Comparison of ENCODE assay signal across 13 mouse cellular contexts in the genomic region with DNA sequence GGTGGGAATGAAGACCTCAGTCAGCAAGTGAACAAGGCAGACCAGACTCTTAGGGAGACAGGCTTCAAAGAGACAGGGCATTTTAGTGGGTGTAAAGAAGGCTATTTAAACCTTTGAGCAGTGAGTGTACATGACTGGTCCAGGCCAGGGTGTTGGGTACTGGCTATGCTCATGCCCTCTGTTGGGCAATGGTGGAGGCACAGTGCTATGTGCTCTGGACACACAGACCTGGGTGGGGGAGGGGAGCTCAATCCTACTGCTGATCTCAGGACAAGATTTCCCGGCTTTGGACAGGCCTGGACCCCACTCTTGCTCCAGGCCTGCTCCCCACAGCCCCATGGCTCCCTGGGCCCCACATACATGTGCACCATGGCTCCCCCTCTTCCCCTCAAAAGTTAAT.
A peak's percentile ranks its signal among the peaks of the same experiment; 100 is the strongest.
DNase-seq lines count a peak whose midpoint lies in the region; ATAC-seq and TF ChIP-seq lines count a peak whose summit lies in the region.
"Had no signal": no experiment of that assay in that cellular context is flagged by ENCODE, and none has a peak within 500 bp of the region (broad histone marks: within the 10 kb centered on the region; RNA-seq: fewer than 3 reads in every experiment).

No protein-coding gene starts in this region.

- no peaks in the 10 kb centered on the region for H3K27me3 ChIP-seq in forebrain, postnatal 0 days (ENCODE audit: insufficient read depth, low read length)
- H3K27me3 ChIP-seq: liver, embryonic 15.5 days had no signal

- DNase-seq in cerebellum, postnatal 10 days: peak; percentile 47 to 55
- DNase-seq in cerebellum, adult 11-12 months: no peak
- peak; percentile 13 for DNase-seq in layer of hippocampus, adult 11-12 months (ENCODE audit: low spot score)
- DNase-seq in layer of hippocampus, adult 8-10 months (ENCODE audit: low spot score in 2 of 2): no peak
- peak; percentile 3 for DNase-seq in NIH3T3 (ENCODE audit: low read depth)
- no peak for DNase-seq in forebrain, postnatal 0 days
- no peak for DNase-seq in right cerebral cortex, postnatal 25 days
- DNase-seq in frontal cortex, postnatal 10 days (ENCODE audit: low spot score in 2 of 2): no peak
- DNase-seq: heart, postnatal 36 days; kidney, adult 9 months; thymus, adult 2 months had no signal

- H3K27ac ChIP-seq in forebrain, postnatal 0 days (ENCODE audit: low read depth, low read length): no peak overlapping the region
- H3K27ac ChIP-seq: liver, embryonic 15.5 days had no signal

- 0 out of 2 replicates have a peak, but pooled peaks cover 3% of the 10 kb centered on the region for H3K4me1 ChIP-seq in forebrain, postnatal 0 days (ENCODE audit: insufficient read depth)
- H3K4me1 ChIP-seq: liver, embryonic 15.5 days had no signal

- WGBS in forebrain, postnatal 0 days: 39% methylated on average over 1 of the region's 1 CpGs

- no peak overlapping the region for H3K4me3 ChIP-seq in forebrain, postnatal 0 days (ENCODE audit: low read depth, low read length)
- H3K4me3 ChIP-seq: liver, embryonic 15.5 days had no signal

- TF ChIP-seq CTCF in forebrain, postnatal 0 days (IDR thresholded peaks at IDR 0.05; ENCODE audit: low read depth): peak; percentile 29; the same call in 1 of the 2 replicates

- no peaks in the 10 kb centered on the region for H3K9me3 ChIP-seq in forebrain, postnatal 0 days (ENCODE audit: low read length)
- H3K9me3 ChIP-seq: liver, embryonic 15.5 days had no signal

- H3K4me2 ChIP-seq in forebrain, postnatal 0 days (ENCODE audit: low read depth): no peak overlapping the region
- H3K4me2 ChIP-seq: liver, embryonic 15.5 days had no signal

- H3K36me3 ChIP-seq in forebrain, postnatal 0 days (ENCODE audit: insufficient read depth): no peaks in the 10 kb centered on the region
- H3K36me3 ChIP-seq: G1E; liver, embryonic 15.5 days had no signal

- no peak overlapping the region for H3K9ac ChIP-seq in forebrain, postnatal 0 days
- H3K9ac ChIP-seq: liver, embryonic 15.5 days had no signal

- ATAC-seq in forebrain, postnatal 0 days: no peak; the same call in 1 of the 2 replicates

Comparison
In these comparisons a context has a peak if more than half of its experiments do, and no peak if none do; other contexts are left out.
1. DNase-seq: peak in cerebellum, postnatal 10 days (2 of 2), layer of hippocampus, adult 11-12 months (single experiment) and NIH3T3 (single experiment); none in cerebellum, adult 11-12 months (single experiment), layer of hippocampus, adult 8-10 months (0 of 2), forebrain, postnatal 0 days (single experiment), right cerebral cortex, postnatal 25 days (single experiment) and frontal cortex, postnatal 10 days (0 of 2).